Mouse (Mus musculus) liver, embryonic 15.5 days (tissue): ENCODE results near the gene Frrs1. TPM values are rescaled to one million over a fixed set of nuclear protein-coding genes. Genes with fewer than 3 reads are reported as not detected.

ENCODE experiments used
- ATAC-seq: fragments of 200-750 bp; cut with Nextera tagmentation; 2 replicates; pipeline ENCODE4 v1.8.0; 2017; ENCODE audit warnings: moderate number of reproducible peaks, mild to moderate bottlenecking, moderate library complexity; ENCODE audit not compliant: insufficient read depth
- H3K27ac ChIP-seq: fragments of 300-500 bp; sonication (generic); replicated peaks from 2 replicates; pipeline ENCODE4 v1.5.1; 2015; ENCODE audit warnings: mild to moderate bottlenecking, inconsistent platforms
- H3K27me3 ChIP-seq: fragments of 300-500 bp; sonication (generic); 2 replicates; pipeline ENCODE4 v1.6.1; 2015; ENCODE audit warnings: mild to moderate bottlenecking, inconsistent platforms
- H3K36me3 ChIP-seq: fragments of 300-500 bp; sonication (generic); replicated peaks from 2 replicates; pipeline ENCODE4 v1.6.1; 2015; ENCODE audit warnings: moderate library complexity, mild to moderate bottlenecking, inconsistent platforms
- H3K4me1 ChIP-seq: fragments of 300-500 bp; sonication (generic); replicated peaks from 2 replicates; pipeline ENCODE4 v1.6.1; 2015; ENCODE audit warnings: inconsistent platforms
- H3K4me2 ChIP-seq: fragments of 300-500 bp; sonication (generic); 2 replicates; pipeline ENCODE4 v1.6.1; 2015; ENCODE audit warnings: moderate library complexity, mild to moderate bottlenecking, inconsistent platforms
- H3K4me3 ChIP-seq: fragments of 300-500 bp; sonication (generic); replicated peaks from 2 replicates; pipeline ENCODE4 v1.5.1; 2015; ENCODE audit warnings: mild to moderate bottlenecking, inconsistent platforms
- H3K9ac ChIP-seq: fragments of 300-500 bp; sonication (generic); 2 replicates; pipeline ENCODE4 v1.6.1; 2015; ENCODE audit warnings: moderate library complexity, mild to moderate bottlenecking, inconsistent platforms
- H3K9me3 ChIP-seq: fragments of 300-500 bp; sonication (generic); replicated peaks from 2 replicates; pipeline ENCODE4 v1.6.1; 2016; ENCODE audit warnings: inconsistent platforms
- WGBS: fragments of 180-500 bp; shearing (Covaris S2); methylation state at CpG from one replicate; pipeline ENCODE4 v1.1.7; 2015; ENCODE audit warnings: mixed read lengths; ENCODE audit not compliant: insufficient replicate concordance; 5-methylcytosine and 5-hydroxymethylcytosine counted together
- polyA plus RNA-seq: library from polyadenylated mRNA; unstranded; fragments of >200 nt; fragmentation: Nextera tagmentation; extraction: Ambion mirVana; gene quantifications from 2 replicates; pipeline ENCODE4 v1.2.1, GENCODE M21; 2015

Gene Frrs1
- polyA plus RNA-seq, 1 experiment from 2014 or later = 38.0 TPM

- Histone ChIP-seq H3K4me3 (no peak overlapping the region), H3K27me3 (no peaks in the 10 kb centered on the region), H3K36me3 (peaks cover 77% of the 10 kb centered on the region), H3K4me1 (peaks cover 25% of the 10 kb centered on the region), H3K4me2 (no peak overlapping the region), H3K9me3 (no peaks in the 10 kb centered on the region), H3K27ac (no peak overlapping the region), H3K9ac (no peak overlapping the region)
- 59% methylated on average over 3 of the region's 3 CpGs for WGBS
- no peak for ATAC-seq
Measured at GRCm38 (mm10) chr3:116870372-116870771, 11.1 kb downstream of the Frrs1 start.

- H3K4me3 ChIP-seq = no peak overlapping the region
- H3K36me3 ChIP-seq = peaks cover 96% of the 10 kb centered on the region
- 88% methylated on average over 14 of the region's 14 CpGs for WGBS
Measured at GRCm38 (mm10) chr3:116882221-116882960, 23.1 kb downstream of the Frrs1 start.

GRCm38 (mm10) chr3:116884941-116885340, 25.7 kb downstream of the Frrs1 start:
- no peak overlapping the region for H3K4me3 ChIP-seq
- no peak for ATAC-seq
- no peak overlapping the region for H3K4me2 ChIP-seq
- H3K9me3 ChIP-seq = no peaks in the 10 kb centered on the region
- H3K9ac ChIP-seq = no peak overlapping the region
- H3K36me3 ChIP-seq = peaks cover 91% of the 10 kb centered on the region
- no peak overlapping the region for H3K27ac ChIP-seq
- WGBS = 89% methylated on average over 8 of the region's 8 CpGs
- no peaks in the 10 kb centered on the region for H3K4me1 ChIP-seq
- H3K27me3 ChIP-seq = no peaks in the 10 kb centered on the region

More at GRCm38 (mm10) chr3:116882221-116882960, 23.1 kb downstream of the Frrs1 start:
- Histone ChIP-seq H3K4me2 (no peak overlapping the region), H3K27me3 (no peaks in the 10 kb centered on the region), H3K27ac (no peak overlapping the region), H3K9me3 (no peaks in the 10 kb centered on the region), H3K4me1 (no peaks in the 10 kb centered on the region), H3K9ac (no peak overlapping the region)
- no peak for ATAC-seq

- H3K4me1 ChIP-seq = no peaks in the 10 kb centered on the region
- no peak overlapping the region for H3K4me3 ChIP-seq
- no peaks in the 10 kb centered on the region for H3K9me3 ChIP-seq
- H3K36me3 ChIP-seq = peaks cover 88% of the 10 kb centered on the region
- no peak overlapping the region for H3K4me2 ChIP-seq
- no peak overlapping the region for H3K27ac ChIP-seq
- no peak overlapping the region for H3K9ac ChIP-seq
- no peaks in the 10 kb centered on the region for H3K27me3 ChIP-seq
- no peak for ATAC-seq
- 93% methylated on average over 7 of the region's 7 CpGs for WGBS
Measured at GRCm38 (mm10) chr3:116889358-116889757, 30.1 kb downstream of the Frrs1 start.

- Histone ChIP-seq H3K9me3 (no peaks in the 10 kb centered on the region), H3K4me3 (no peak overlapping the region), H3K36me3 (peaks cover 88% of the 10 kb centered on the region), H3K9ac (no peak overlapping the region), H3K4me2 (no peak overlapping the region), H3K27me3 (no peaks in the 10 kb centered on the region), H3K4me1 (no peaks in the 10 kb centered on the region), H3K27ac (no peak overlapping the region)
- no peak for ATAC-seq
- 89% methylated on average over 4 of the region's 4 CpGs for WGBS
Measured at GRCm38 (mm10) chr3:116890576-116890975, 31.3 kb downstream of the Frrs1 start.

- WGBS = 91% methylated on average over 17 of the region's 17 CpGs
- Histone ChIP-seq H3K9me3 (no peaks in the 10 kb centered on the region), H3K4me2 (no peak overlapping the region), H3K36me3 (peaks cover 88% of the 10 kb centered on the region), H3K9ac (no peak overlapping the region), H3K4me1 (no peaks in the 10 kb centered on the region), H3K27me3 (no peaks in the 10 kb centered on the region), H3K27ac (no peak overlapping the region), H3K4me3 (no peak overlapping the region)
- ATAC-seq = no peak
Measured at GRCm38 (mm10) chr3:116891436-116892205, 32.4 kb downstream of the Frrs1 start.

GRCm38 (mm10) chr3:116892206-116892563, 32.9 kb downstream of the Frrs1 start:
- Histone ChIP-seq H3K27me3 (no peaks in the 10 kb centered on the region), H3K9ac (no peak overlapping the region), H3K4me1 (no peaks in the 10 kb centered on the region), H3K36me3 (peaks cover 88% of the 10 kb centered on the region), H3K9me3 (no peaks in the 10 kb centered on the region), H3K4me2 (no peak overlapping the region), H3K27ac (no peak overlapping the region), H3K4me3 (no peak overlapping the region)
- WGBS = 86% methylated on average over 6 of the region's 6 CpGs
- ATAC-seq = no peak

GRCm38 (mm10) chr3:116892872-116893271, 33.6 kb downstream of the Frrs1 start:
- H3K9me3 ChIP-seq = no peaks in the 10 kb centered on the region
- peaks cover 88% of the 10 kb centered on the region for H3K36me3 ChIP-seq
- H3K27me3 ChIP-seq = no peaks in the 10 kb centered on the region
- H3K9ac ChIP-seq = no peak overlapping the region
- no peak overlapping the region for H3K4me2 ChIP-seq
- no peaks in the 10 kb centered on the region for H3K4me1 ChIP-seq
- peak; percentile 68 for ATAC-seq
- no peak overlapping the region for H3K4me3 ChIP-seq
- 51% methylated on average over 9 of the region's 9 CpGs for WGBS
- H3K27ac ChIP-seq = no peak overlapping the region

- Histone ChIP-seq H3K4me2 (no peak overlapping the region), H3K9me3 (no peaks in the 10 kb centered on the region), H3K4me3 (no peak overlapping the region), H3K27me3 (no peaks in the 10 kb centered on the region), H3K9ac (no peak overlapping the region), H3K36me3 (peaks cover 85% of the 10 kb centered on the region), H3K4me1 (no peaks in the 10 kb centered on the region), H3K27ac (no peak overlapping the region)
- WGBS = 48% methylated on average over 6 of the region's 6 CpGs
- no peak for ATAC-seq
Measured at GRCm38 (mm10) chr3:116904158-116904557, 44.9 kb downstream of the Frrs1 start.

GRCm38 (mm10) chr3:116905898-116906297, 46.6 kb downstream of the Frrs1 start:
- no peak overlapping the region for H3K4me3 ChIP-seq
- H3K4me2 ChIP-seq = no peak overlapping the region
- H3K27me3 ChIP-seq = no peaks in the 10 kb centered on the region
- no peak for ATAC-seq
- H3K9ac ChIP-seq = no peak overlapping the region
- WGBS = 91% methylated on average over 16 of the region's 16 CpGs
- H3K4me1 ChIP-seq = no peaks in the 10 kb centered on the region
- peaks cover 68% of the 10 kb centered on the region for H3K36me3 ChIP-seq
- H3K27ac ChIP-seq = no peak overlapping the region
- no peaks in the 10 kb centered on the region for H3K9me3 ChIP-seq

- no peak overlapping the region for H3K27ac ChIP-seq
- H3K27me3 ChIP-seq = no peaks in the 10 kb centered on the region
- H3K9me3 ChIP-seq = no peaks in the 10 kb centered on the region
- H3K4me1 ChIP-seq = no peaks in the 10 kb centered on the region
- no peak overlapping the region for H3K9ac ChIP-seq
- no peak overlapping the region for H3K4me3 ChIP-seq
- WGBS = 86% methylated on average over 9 of the region's 9 CpGs
- no peak for ATAC-seq
- H3K36me3 ChIP-seq = peaks cover 61% of the 10 kb centered on the region
- no peak overlapping the region for H3K4me2 ChIP-seq
Measured at GRCm38 (mm10) chr3:116906596-116906995, 47.3 kb downstream of the Frrs1 start.
